Mouse (Mus musculus) midbrain, postnatal 0 days (tissue): Measurements from ENCODE around the gene Rftn1. TPM values are rescaled to one million over a fixed set of nuclear protein-coding genes. Genes with fewer than 3 reads are reported as not detected.

Source experiments
- ATAC-seq: fragments of 200-750 bp; cut with Nextera tagmentation; 2 replicates; pipeline ENCODE4 v1.8.0; 2017; ENCODE audit warnings: moderate number of reproducible peaks, mild to moderate bottlenecking, moderate TSS enrichment, moderate library complexity; ENCODE audit not compliant: low FRiP score
- DNase-seq: peaks from one replicate; pipeline ENCODE4 v3.0.0-alpha.2; 2015; ENCODE audit warnings: low spot score
- H3K27ac ChIP-seq: fragments of 300-500 bp; sonication (generic); 2 replicates; pipeline ENCODE4 v1.5.1; 2014; ENCODE audit warnings: low read depth, mild to moderate bottlenecking, low read length, mixed read lengths
- H3K27me3 ChIP-seq: fragments of 300-500 bp; sonication (generic); 2 replicates; pipeline ENCODE4 v1.6.1; 2014; ENCODE audit warnings: low read length, control low read depth, mixed read lengths; ENCODE audit not compliant: insufficient read depth
- H3K36me3 ChIP-seq: fragments of 300-500 bp; sonication (generic); 2 replicates; pipeline ENCODE4 v1.6.1; 2014; ENCODE audit warnings: low read length, control low read depth, mixed read lengths; ENCODE audit not compliant: insufficient read depth
- H3K4me1 ChIP-seq: fragments of 300-500 bp; sonication (generic); 2 replicates; pipeline ENCODE4 v1.6.1; 2014; ENCODE audit warnings: mild to moderate bottlenecking, control low read depth, antibody characterized with exemption, low read length, mixed read lengths; ENCODE audit not compliant: insufficient read depth
- H3K4me2 ChIP-seq: fragments of 300-500 bp; sonication (generic); 2 replicates; pipeline ENCODE4 v1.6.1; 2014; ENCODE audit warnings: low read depth, mild to moderate bottlenecking, low read length, mixed read lengths; ENCODE audit not compliant: poor library complexity, severe bottlenecking
- H3K4me3 ChIP-seq: fragments of 300-500 bp; sonication (generic); 2 replicates; pipeline ENCODE4 v1.5.1; 2014; ENCODE audit warnings: low read depth, mild to moderate bottlenecking, low read length, moderate library complexity
- H3K9ac ChIP-seq: fragments of 300-500 bp; sonication (generic); replicated peaks from 2 replicates; pipeline ENCODE4 v1.6.1; 2014; ENCODE audit warnings: mild to moderate bottlenecking, low read length, moderate library complexity, mixed read lengths; ENCODE audit not compliant: poor library complexity, severe bottlenecking
- H3K9me3 ChIP-seq: fragments of 300-500 bp; sonication (generic); 2 replicates; pipeline ENCODE4 v1.6.1; 2016; ENCODE audit warnings: low read length, control low read depth
- CTCF ChIP-seq: IDR thresholded peaks from 2 replicates; pipeline ENCODE4 v1.5.1; 2016; ENCODE audit warnings: antibody characterized with exemption, mild to moderate bottlenecking
- WGBS: fragments of 180-500 bp; shearing (Covaris S2); extraction: QIAGEN DNeasy Blood & Tissue Kit; methylation state at CpG from one replicate; pipeline ENCODE4 v1.1.7; 2014; 5-methylcytosine and 5-hydroxymethylcytosine counted together
- polyA plus RNA-seq: library from polyadenylated mRNA; unstranded; fragments of >200 nt; fragmentation: Nextera tagmentation; extraction: Ambion mirVana; gene quantifications from 2 replicates; pipeline ENCODE4 v1.2.1, GENCODE M21; 2015
- total RNA-seq: library from RNA; depleted of rRNA; stranded (reverse); fragments of >200 nt; gene quantifications from 2 replicates; pipeline ENCODE4 v1.2.3, GENCODE M21; 2014

The Rftn1 gene
- total and polyA plus RNA-seq, 2 experiments from 2014 or later, result 28.2 to 46.4 TPM

- Histone ChIP-seq H3K4me2 (no peak overlapping the region), H3K36me3 (no peaks in the 10 kb centered on the region), H3K4me3 (no peak overlapping the region), H3K4me1 (peaks cover 12% of the 10 kb centered on the region; the same call in 1 of the 2 replicates), H3K9me3 (no peaks in the 10 kb centered on the region), H3K9ac (no peak overlapping the region), H3K27ac (no peak overlapping the region), H3K27me3 (no peaks in the 10 kb centered on the region)
- no peak for TF ChIP-seq CTCF
- no peak for ATAC-seq
- DNase-seq, result no peak
- WGBS, result 95% methylated on average over 4 of the region's 4 CpGs
These were observed 9.4 kb downstream of the Rftn1 start for GRCm38 (mm10) chr17:50180899-50181570.

- Histone ChIP-seq H3K4me1 (no peaks in the 10 kb centered on the region), H3K36me3 (no peaks in the 10 kb centered on the region), H3K9ac (no peak overlapping the region), H3K9me3 (no peaks in the 10 kb centered on the region), H3K4me3 (no peak overlapping the region), H3K27ac (no peak overlapping the region), H3K27me3 (no peaks in the 10 kb centered on the region), H3K4me2 (no peak overlapping the region)
- no peak for TF ChIP-seq CTCF
- DNase-seq (no peak), ATAC-seq (no peak)
- 92% methylated on average over 3 of the region's 3 CpGs for WGBS
These were observed 16.7 kb downstream of the Rftn1 start for GRCm38 (mm10) chr17:50173776-50174175.

- TF ChIP-seq CTCF, result no peak
- no peaks in the 10 kb centered on the region for H3K27me3 ChIP-seq
- WGBS, result 92% methylated on average over 5 of the region's 5 CpGs
- H3K36me3 ChIP-seq, result no peaks in the 10 kb centered on the region
- no peak overlapping the region for H3K27ac ChIP-seq
- no peak for ATAC-seq
- no peak for DNase-seq
- H3K9ac ChIP-seq, result no peak overlapping the region
- H3K4me2 ChIP-seq, result no peak overlapping the region
- H3K4me1 ChIP-seq, result no peaks in the 10 kb centered on the region
- no peak overlapping the region for H3K4me3 ChIP-seq
- no peaks in the 10 kb centered on the region for H3K9me3 ChIP-seq
These were observed 17.1 kb downstream of the Rftn1 start for GRCm38 (mm10) chr17:50173368-50173767.

GRCm38 (mm10) chr17:50172795-50173194, 17.7 kb downstream of the Rftn1 start:
- Histone ChIP-seq H3K4me1 (no peaks in the 10 kb centered on the region), H3K27ac (no peak overlapping the region), H3K9me3 (no peaks in the 10 kb centered on the region), H3K4me2 (no peak overlapping the region), H3K9ac (no peak overlapping the region), H3K4me3 (no peak overlapping the region), H3K36me3 (no peaks in the 10 kb centered on the region), H3K27me3 (no peaks in the 10 kb centered on the region)
- WGBS, result 93% methylated on average over 6 of the region's 6 CpGs
- TF ChIP-seq CTCF, result no peak
- DNase-seq, result no peak
- ATAC-seq, result no peak

- no peaks in the 10 kb centered on the region for H3K4me1 ChIP-seq
- no peak overlapping the region for H3K4me2 ChIP-seq
- TF ChIP-seq CTCF, result no peak
- no peaks in the 10 kb centered on the region for H3K9me3 ChIP-seq
- no peaks in the 10 kb centered on the region for H3K27me3 ChIP-seq
- 66% methylated on average over 3 of the region's 6 CpGs for WGBS
- no peak for DNase-seq
- no peak overlapping the region for H3K27ac ChIP-seq
- no peak overlapping the region for H3K4me3 ChIP-seq
- no peaks in the 10 kb centered on the region for H3K36me3 ChIP-seq
- no peak overlapping the region for H3K9ac ChIP-seq
- no peak for ATAC-seq
These were observed 19.4 kb downstream of the Rftn1 start for GRCm38 (mm10) chr17:50170935-50171545.

GRCm38 (mm10) chr17:50169946-50170427, 20.5 kb downstream of the Rftn1 start:
- no peak overlapping the region for H3K4me2 ChIP-seq
- no peak overlapping the region for H3K9ac ChIP-seq
- no peak for TF ChIP-seq CTCF
- no peak for ATAC-seq
- no peaks in the 10 kb centered on the region for H3K4me1 ChIP-seq
- peaks cover 3% of the 10 kb centered on the region; the same call in 1 of the 2 replicates for H3K9me3 ChIP-seq
- no peaks in the 10 kb centered on the region for H3K36me3 ChIP-seq
- 53% methylated on average over 7 of the region's 7 CpGs for WGBS
- no peak overlapping the region for H3K4me3 ChIP-seq
- H3K27me3 ChIP-seq, result no peaks in the 10 kb centered on the region
- DNase-seq, result no peak
- H3K27ac ChIP-seq, result no peak overlapping the region
